Mouse (Mus musculus): ENCODE measurements around the gene Ebf3.

Gene Ebf3

DNA sequence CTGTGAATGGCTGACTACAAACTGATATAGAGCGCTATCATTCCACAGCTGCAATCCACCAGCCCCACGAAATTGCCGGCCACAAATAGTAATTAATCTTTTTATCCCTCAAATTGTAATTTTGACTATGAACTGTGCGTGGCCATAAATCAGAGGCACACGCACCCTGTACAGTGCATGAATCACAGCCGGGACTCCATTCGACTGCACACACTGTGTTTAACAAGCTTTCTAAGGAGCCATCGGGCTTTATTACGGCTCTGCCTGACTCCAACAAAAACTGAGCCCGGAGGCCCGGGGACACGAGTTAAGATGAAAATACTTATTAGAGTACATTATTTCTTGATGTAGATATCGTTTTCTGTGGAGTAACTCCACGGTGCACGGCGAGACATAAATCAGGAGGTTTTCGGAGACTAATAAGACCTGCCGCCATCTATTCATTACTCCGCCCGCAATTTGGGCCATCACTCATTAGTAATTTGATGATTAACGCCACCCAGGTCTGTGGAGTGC, 107.4 kb downstream of the Ebf3 start:
- no peak for DNase-seq (ENCODE audit: low read depth, low spot score)

DNA sequence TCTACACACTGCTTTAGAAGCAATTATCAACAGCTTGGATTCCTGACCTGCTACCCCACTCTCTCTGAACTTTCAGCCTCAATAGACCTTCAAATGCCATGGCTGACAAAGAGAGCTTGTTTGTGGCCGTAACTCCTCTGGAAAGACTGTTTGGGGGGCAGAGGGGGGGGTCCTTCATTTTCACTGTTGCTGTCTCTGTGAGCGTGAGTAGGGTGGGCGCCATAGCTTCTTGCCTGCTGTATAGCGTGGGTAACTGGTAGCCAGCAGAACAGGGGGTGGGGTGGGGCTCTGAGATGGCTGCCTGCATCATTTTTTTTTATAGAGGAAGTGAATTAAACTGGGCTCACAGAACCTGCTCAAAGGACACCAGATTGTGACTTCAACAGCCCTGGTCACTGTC, 114.7 kb downstream of the Ebf3 start:
- no peak for DNase-seq (ENCODE audit: low read depth, low spot score)

DNA sequence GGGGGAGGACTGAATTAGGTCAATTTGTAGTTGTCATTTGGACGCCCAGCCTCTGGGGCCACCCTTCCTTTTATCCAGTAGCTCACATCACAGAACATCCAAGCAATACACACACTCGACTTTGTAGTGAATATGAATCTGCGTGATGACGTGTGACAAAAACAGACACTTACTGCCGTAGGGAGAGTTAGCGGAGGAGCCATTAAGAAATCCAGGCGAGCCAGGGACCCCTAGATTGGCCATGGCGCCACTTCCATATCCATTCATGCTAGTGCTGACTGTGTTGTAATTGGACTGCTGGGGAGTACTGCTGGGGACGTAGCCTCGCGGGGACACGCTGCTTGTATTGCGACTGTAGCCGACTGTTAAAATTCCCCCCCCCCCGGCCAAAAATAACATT, 115.3 kb downstream of the Ebf3 start:
- DNase-seq (ENCODE audit: low read depth, low spot score): no peak

DNA sequence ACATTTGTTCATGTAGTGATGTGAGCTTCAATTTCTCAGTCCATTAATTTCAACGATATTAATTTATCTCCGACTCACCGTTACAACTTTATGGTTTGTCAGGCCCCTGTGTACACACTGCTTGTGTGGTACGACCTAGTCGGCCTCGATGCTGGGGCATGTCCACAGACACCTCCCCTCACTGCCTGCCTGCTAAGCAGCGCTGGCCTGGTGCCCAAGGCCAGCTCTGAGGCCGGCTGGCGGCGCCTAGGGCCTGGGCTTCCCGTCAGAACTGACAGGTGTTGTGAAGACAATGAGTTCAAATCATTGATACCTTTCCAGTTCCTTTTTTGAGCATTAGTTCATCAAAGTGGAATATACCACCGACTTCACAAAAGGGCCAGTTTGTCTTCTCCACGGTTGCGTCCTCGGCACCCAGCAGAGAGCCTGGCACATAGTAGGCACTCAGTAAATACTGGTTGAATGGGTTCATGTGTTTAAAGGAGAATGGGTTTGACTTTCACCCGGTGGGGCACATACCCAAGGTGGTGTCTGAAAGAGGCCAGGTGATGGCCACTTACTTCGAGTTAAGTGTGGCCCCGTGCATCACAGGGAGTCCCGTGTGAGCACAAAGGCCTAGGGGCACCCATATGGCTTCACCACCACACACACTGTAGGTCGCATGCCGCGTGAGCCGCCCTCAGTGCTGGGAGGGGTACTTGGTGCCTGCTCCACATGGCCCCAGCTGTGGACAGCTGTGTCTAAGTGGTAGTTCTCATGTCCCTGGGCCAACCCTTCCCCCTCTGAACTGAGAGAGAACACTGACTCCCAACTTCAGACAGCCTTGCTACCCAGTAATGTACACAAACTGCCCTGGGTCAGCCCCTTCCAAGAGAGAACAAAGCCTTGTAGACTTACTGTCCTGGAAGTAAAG, 116.9 kb downstream of the Ebf3 start:
- DNase-seq (ENCODE audit: low read depth, low spot score): no peak

DNA sequence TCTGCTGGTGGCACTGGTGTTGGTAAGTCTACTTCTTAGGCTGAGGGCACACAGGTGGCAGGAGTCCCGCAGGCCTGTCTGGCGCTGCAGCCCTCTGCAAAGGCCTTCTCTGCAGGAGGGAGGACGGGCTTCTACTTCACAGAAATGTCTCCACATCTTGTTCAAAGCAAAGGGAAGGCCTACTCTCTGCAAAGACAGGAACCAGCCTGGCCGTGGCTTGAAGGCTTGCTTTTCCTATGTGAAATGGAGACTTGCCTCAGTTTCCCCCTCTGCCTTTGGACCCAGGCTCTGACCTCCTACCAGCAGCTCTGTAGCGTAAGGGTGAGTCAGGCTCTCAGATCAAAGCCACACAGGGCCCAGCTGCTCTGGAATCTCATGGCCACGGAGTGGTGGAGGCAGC, 117.7 kb downstream of the Ebf3 start:
- no peak for DNase-seq (ENCODE audit: low read depth, low spot score)

DNA sequence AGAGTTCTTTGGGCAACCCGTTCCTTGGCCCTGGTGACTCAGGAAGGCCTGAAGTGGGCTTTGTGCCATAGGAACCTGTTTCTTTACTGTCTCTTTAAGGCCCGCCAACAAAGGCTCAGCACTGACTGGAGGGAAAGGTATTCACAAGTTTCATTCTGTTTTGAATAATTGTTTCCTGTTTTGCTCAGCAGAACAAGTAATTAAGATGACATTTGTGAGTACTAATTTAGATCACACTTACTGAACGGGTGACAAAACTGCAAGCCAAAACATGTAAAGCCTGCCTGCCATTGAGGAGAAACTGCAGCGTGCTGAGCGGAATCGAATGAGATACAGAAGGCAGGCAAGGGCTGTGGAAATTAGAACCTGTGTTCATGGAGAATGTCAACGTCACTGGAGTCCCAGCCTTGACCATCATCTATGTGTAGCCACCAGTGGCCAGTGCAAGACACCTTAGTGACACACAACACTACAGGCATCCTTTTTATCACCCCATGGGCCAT, 121.4 kb downstream of the Ebf3 start:
- DNase-seq (ENCODE audit: low read depth, low spot score): no peak

DNA sequence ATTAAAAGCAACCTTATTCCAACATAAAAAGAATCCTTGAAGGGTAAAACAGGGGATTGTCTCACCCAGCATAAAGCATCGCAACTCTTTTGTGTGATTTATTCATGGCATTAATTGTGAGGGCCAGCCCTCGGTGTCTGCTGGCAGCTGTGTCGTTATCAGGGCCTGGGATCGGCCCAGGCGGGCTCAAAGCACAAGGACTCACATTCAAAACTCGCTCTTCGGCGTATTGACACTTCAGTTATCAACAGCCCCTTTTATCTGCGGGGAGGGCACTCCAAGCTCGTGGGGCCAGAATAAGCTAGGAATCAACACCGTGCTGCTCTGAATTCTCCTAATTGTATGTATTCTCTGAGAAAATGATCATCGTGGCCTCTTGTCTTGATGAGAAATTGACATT, 122.4 kb downstream of the Ebf3 start:
- no peak for DNase-seq (ENCODE audit: low read depth, low spot score)

DNA sequence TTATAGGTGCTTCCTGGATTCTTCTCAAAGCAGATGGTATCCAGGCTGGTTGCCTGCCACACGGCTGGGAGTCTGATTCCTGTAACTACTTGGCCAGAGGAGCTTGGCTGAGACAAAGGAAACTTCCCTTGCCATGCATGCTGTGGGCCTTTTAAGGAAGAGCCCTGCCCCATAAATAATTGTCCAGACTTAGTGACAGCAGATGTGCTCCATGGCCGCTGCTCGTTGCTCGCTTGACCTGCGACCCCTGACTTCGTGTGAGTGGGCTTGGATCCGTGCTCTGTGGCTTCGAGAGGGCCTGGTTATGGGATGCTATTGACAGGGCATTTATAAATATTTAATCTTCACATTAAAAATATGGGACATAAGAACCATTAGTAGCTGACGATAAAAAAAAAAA, 142.0 kb downstream of the Ebf3 start:
- DNase-seq (ENCODE audit: low read depth, low spot score): no peak

DNA sequence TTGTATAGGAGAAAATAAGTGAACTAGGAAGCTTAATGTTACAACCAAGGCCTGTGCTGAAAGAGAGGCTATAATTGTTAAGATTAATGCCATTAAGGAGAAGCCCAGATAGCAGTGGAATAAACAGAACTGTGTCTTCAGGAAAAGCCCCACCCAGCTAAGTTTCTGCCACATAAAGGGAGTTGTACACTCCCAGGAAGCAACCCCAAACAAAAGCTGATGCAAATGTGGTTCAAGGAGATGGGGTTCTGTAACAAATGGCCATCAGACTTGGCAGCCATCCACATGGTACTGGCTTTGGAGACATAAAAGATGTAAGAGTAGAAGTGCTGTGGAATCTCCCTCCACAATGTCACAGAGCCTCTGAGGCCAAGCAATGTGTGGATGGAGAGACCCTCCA, 155.2 kb downstream of the Ebf3 start:
- no peak for DNase-seq (ENCODE audit: low read depth, low spot score)

DNA sequence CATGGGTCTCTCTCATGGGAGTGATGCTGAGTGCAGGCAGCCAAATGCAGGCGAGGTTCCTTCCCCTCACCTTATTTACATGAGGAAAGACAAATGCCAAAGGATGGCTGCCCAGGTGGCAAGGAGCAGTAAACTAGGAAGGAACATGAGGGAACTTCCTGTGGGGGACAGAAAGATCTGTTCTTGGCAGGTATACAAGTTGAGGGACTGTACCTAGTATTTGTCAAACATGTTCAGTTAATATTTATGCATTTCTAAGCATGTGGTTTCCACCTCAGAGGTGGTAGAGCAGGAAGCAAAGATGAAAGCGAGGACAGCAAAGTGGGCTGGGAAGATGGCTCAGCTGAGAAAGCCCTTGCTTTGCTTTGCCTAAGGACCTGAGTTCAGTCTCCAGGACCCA, 159.6 kb downstream of the Ebf3 start:
- no peak for DNase-seq (ENCODE audit: low read depth, low spot score)

DNA sequence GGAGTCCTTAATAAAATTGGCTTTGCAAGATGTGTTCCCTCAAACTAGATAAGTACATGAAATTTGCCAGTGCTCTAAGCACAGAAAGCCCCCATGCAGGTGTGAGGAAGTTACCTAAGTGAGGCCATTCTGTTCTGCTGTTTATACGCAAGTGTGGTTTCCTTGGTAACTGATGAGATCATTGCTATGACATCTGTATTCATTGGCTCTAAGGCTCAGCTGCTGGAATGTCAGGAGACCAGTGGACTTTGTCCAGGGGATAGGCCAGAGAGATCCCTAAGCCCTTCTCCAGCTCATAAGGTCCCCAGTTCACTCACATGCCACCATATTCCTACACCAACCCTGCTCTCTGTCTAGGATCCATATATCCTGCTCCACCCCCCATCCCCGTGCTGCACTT, 162.4 kb downstream of the Ebf3 start:
- no peak for DNase-seq (ENCODE audit: low read depth, low spot score)

DNA sequence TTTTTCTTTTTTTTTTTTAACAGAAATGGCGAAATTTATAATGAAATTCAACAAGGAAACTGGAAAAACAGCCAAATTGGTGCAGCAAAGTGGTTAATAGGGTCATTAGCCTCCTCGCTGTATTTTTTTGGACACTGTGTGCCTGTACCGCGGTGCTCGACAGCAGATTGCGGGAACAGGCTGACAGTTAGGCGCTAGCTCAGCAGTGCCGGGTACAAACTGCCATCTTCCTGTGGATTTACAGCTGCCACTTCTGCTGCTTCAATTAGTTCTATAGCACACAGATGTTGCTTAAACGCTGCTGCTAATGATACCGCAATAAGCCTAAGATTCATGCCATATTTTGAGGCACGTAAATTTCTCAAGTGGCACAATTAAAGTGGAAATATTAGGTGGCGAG, 167.1 kb downstream of the Ebf3 start:
- DNase-seq (ENCODE audit: low read depth, low spot score): no peak

Data from embryo, embryonic 11.5 days (tissue).